In genomic region chr7:45127700-45128224, GRCm38 (mm10) we compare ENCODE assay signal across 1 mouse cellular context.
TF ChIP-seq lines count a peak whose summit lies in the region.

No protein-coding gene starts in this region.

TF ChIP-seq in MEL, 35 proteins besides CTCF, POLR2A, EP300 and RAD21 (continued from another document):
- TF ChIP-seq TBP (IDR thresholded peaks at IDR 0.05; ENCODE audit: low read depth, low read length) (no peak), POLR2AphosphoS2 (IDR thresholded peaks at IDR 0.05; ENCODE audit: low read length) (no peak), CHD2 (IDR thresholded peaks at IDR 0.05; ENCODE audit: low read length) (no peak), BHLHE40 (IDR thresholded peaks at IDR 0.05; ENCODE audit: borderline replicate concordance, low read depth, low read length) (no peak), ZC3H11A (IDR thresholded peaks at IDR 0.05; ENCODE audit: low read depth, low read length) (no peak)
